Mouse (Mus musculus): ENCODE results near the gene Wdr59.

GRCm38 (mm10) chr8:111538194-111538593 is 16.3 kb upstream of the Wdr59 start:
- no peak for TF ChIP-seq POLR2A (IDR thresholded peaks at IDR 0.05; ENCODE audit: borderline replicate concordance, low read depth, low read length)
- no peak for TF ChIP-seq CTCF (IDR thresholded peaks at IDR 0.05; ENCODE audit: low read depth, low read length)

Data from bone marrow macrophage, adult 2 months (primary cell).